Mouse (Mus musculus) heart, postnatal 0 days (tissue): ENCODE measurements around the gene Elmsan1.

ENCODE experiments used
- CTCF ChIP-seq: IDR thresholded peaks from 2 replicates; pipeline ENCODE4 v1.5.1; 2016; ENCODE audit warnings: antibody characterized with exemption, control low read depth, low read depth
- EP300 ChIP-seq: IDR thresholded peaks from 2 replicates; pipeline ENCODE4 v1.6.1; 2016; ENCODE audit warnings: antibody characterized with exemption, low read depth

- TF ChIP-seq EP300 (no peak), CTCF (no peak)
These were observed 77.4 kb downstream of the Elmsan1 start for GRCm38 (mm10) chr12:84141271-84141670.
